Mouse (Mus musculus) ES-Bruce4 (cell line): ENCODE results near the gene Inip.

Source experiments
- CTCF ChIP-seq: IDR thresholded peaks from one replicate; pipeline ENCODE4 v1.8.1; 2011; ENCODE audit warnings: low read depth, low read length
- EP300 ChIP-seq: IDR thresholded peaks from 2 replicates; pipeline ENCODE4 v1.6.1; 2011; ENCODE audit warnings: low read depth, low read length; ENCODE audit not compliant: insufficient read depth
- POLR2A ChIP-seq: IDR thresholded peaks from one replicate; pipeline ENCODE4 v1.8.1; 2011; ENCODE audit warnings: low read length; ENCODE audit not compliant: insufficient read depth

DNA sequence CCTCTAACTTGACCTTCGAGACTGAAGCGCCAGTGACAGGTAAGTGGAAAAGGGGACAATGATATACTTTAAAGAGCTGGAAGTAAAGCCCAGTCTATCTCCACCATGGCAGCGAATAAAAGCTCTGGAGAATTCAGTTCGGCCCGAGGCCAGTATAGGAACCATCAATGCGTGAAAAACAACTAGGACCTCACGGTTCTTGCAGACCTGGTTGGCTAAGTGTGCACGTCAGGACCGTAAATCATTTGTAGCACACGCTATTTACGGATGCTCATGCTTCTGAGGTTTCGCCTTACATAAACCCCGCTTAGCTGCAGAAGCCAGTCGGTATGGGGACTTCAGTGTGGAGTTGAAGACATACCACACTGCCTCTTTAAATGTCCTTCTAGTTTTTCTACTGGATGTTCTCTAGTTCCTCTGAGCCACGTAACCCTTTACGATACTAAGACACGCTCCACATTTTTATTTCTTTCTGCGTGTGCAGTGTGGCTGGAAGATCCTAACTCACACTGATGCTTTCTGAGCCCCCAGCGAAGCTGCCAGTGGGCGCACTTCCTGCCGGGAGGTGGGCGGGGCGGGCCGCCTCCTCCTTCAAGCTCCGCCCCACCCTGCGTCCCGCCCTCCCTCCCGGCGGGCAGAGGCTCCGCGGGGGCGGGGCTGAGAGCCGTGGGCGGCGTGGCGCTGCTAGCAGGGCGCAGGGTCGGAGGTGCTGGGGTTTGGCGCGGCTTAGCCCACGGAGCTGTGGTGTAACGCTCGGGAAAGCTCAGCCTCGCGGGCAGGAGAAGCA, 4.0 kb upstream of the Inip start, which contains the start of gene Snx30:
- TF ChIP-seq CTCF (no peak), POLR2A (peak; percentile 83), EP300 (no peak)
